Mouse (Mus musculus) stomach, embryonic 16.5 days (tissue): ENCODE measurements around the gene Zfp866. TPM values are rescaled to one million over a fixed set of nuclear protein-coding genes. Genes with fewer than 3 reads are reported as not detected.

Experiments
- ATAC-seq: fragments of 200-750 bp; cut with Nextera tagmentation; 2 replicates; pipeline ENCODE4 v1.8.0; 2017; ENCODE audit warnings: moderate number of reproducible peaks, moderate TSS enrichment; ENCODE audit not compliant: insufficient read depth, low FRiP score
- H3K27ac ChIP-seq: fragments of 300-500 bp; sonication (generic); 2 replicates; pipeline ENCODE4 v1.5.1; 2014; ENCODE audit warnings: low read length
- H3K27me3 ChIP-seq: fragments of 300-500 bp; sonication (generic); 2 replicates; pipeline ENCODE4 v1.6.1; 2014; ENCODE audit warnings: low read length, control low read depth, mixed read lengths; ENCODE audit not compliant: control insufficient read depth, insufficient read depth
- H3K36me3 ChIP-seq: fragments of 300-500 bp; sonication (generic); 2 replicates; pipeline ENCODE4 v1.6.1; 2014; ENCODE audit warnings: low read length; ENCODE audit not compliant: control insufficient read depth, insufficient read depth
- H3K4me1 ChIP-seq: fragments of 300-500 bp; sonication (generic); 2 replicates; pipeline ENCODE4 v1.6.1; 2014; ENCODE audit warnings: low read length, control low read depth, mixed read lengths; ENCODE audit not compliant: control insufficient read depth, insufficient read depth
- H3K4me2 ChIP-seq: fragments of 300-500 bp; sonication (generic); 2 replicates; pipeline ENCODE4 v1.6.1; 2014; ENCODE audit warnings: low read depth, low read length, mixed read lengths
- H3K4me3 ChIP-seq: fragments of 300-500 bp; sonication (generic); replicated peaks from 2 replicates; pipeline ENCODE4 v1.5.1; 2014; ENCODE audit warnings: mild to moderate bottlenecking, low read length
- H3K9ac ChIP-seq: fragments of 300-500 bp; sonication (generic); 2 replicates; pipeline ENCODE4 v1.6.1; 2014; ENCODE audit warnings: low read length
- H3K9me3 ChIP-seq: fragments of 300-500 bp; sonication (generic); replicated peaks from 2 replicates; pipeline ENCODE4 v1.6.1; 2016; ENCODE audit warnings: low read length, control low read depth; ENCODE audit not compliant: control insufficient read depth
- WGBS: fragments of 180-500 bp; shearing (Covaris S2); extraction: QIAGEN DNeasy Blood & Tissue Kit; methylation state at CpG from one replicate; pipeline ENCODE4 v1.1.7; 2014; 5-methylcytosine and 5-hydroxymethylcytosine counted together
- polyA plus RNA-seq: library from polyadenylated mRNA; unstranded; fragments of >200 nt; fragmentation: Nextera tagmentation; extraction: Ambion mirVana; gene quantifications from 2 replicates; pipeline ENCODE4 v1.2.1, GENCODE M21; 2015

Zfp866 gene
- polyA plus RNA-seq, 1 experiment from 2014 or later: 25.8 TPM

GRCm38 (mm10) chr8:69716403-69717231 is 74.4 kb downstream of the Zfp866 start:
- no peaks in the 10 kb centered on the region for H3K36me3 ChIP-seq
- H3K27ac ChIP-seq: peak overlapping the region; percentile 100
- H3K4me1 ChIP-seq: peaks cover 14% of the 10 kb centered on the region
- H3K4me3 ChIP-seq: peak overlapping the region; percentile 96
- WGBS: under 1% methylated on average over 52 of the region's 52 CpGs
- no peaks in the 10 kb centered on the region for H3K27me3 ChIP-seq
- H3K9me3 ChIP-seq: no peaks in the 10 kb centered on the region
- peak; percentile 99 for ATAC-seq
- peak overlapping the region; percentile 58 for H3K4me2 ChIP-seq
- peak overlapping the region; percentile 100 for H3K9ac ChIP-seq

- H3K27me3 ChIP-seq: no peaks in the 10 kb centered on the region
- no peaks in the 10 kb centered on the region for H3K9me3 ChIP-seq
- no peaks in the 10 kb centered on the region for H3K36me3 ChIP-seq
- H3K9ac ChIP-seq: peak overlapping the region; percentile 54
- peak overlapping the region; percentile 33 for H3K4me3 ChIP-seq
- no peak overlapping the region for H3K27ac ChIP-seq
- no peak for ATAC-seq
- peak overlapping the region; percentile 54 for H3K4me2 ChIP-seq
- 74% methylated on average over 6 of the region's 6 CpGs for WGBS
- H3K4me1 ChIP-seq: peaks cover 14% of the 10 kb centered on the region
Observed at GRCm38 (mm10) chr8:69715366-69715765, 75.6 kb downstream of the Zfp866 start.

DNA sequence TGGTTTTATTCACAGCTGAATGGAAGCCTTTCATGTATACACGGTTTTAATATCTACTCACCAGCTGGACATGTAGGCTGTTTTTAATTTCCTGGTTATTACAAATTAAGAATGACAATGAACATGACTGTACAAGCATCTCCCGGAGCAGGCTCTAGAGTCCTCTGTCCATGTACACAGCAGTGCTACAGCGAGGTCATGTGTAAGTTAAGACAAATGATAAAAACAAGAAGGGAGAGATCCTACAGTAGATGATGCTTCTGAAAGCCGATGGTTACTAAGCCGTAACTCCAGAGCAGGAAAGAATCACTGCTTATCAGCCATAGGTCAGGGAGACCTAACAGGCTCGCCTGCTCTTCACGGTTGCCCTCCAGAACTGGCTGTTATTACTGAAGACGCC is 77.5 kb downstream of the Zfp866 start:
- Histone ChIP-seq H3K4me2 (no peak overlapping the region), H3K36me3 (peaks cover 14% of the 10 kb centered on the region)
- 81% methylated on average over 8 of the region's 8 CpGs for WGBS

More for the DNA sequence above, 77.5 kb downstream of the Zfp866 start:
- H3K27me3 ChIP-seq: no peaks in the 10 kb centered on the region
- H3K9ac ChIP-seq: no peak overlapping the region
- H3K4me1 ChIP-seq: peaks cover 14% of the 10 kb centered on the region
- no peaks in the 10 kb centered on the region for H3K9me3 ChIP-seq
- H3K4me3 ChIP-seq: no peak overlapping the region
- no peak for ATAC-seq
- H3K27ac ChIP-seq: no peak overlapping the region

Other genes with a start within 250 kb of the Zfp866 start
- gene Zfp868, start 165.6 kb downstream of the Zfp866 start, polyA plus RNA-seq: 19.9 and 20.8 TPM in 2 replicates
- 1.9 TPM in 2 replicates for gene Zfp964, start 136.7 kb downstream of the Zfp866 start, polyA plus RNA-seq
- 22.8 and 28.9 TPM in 2 replicates for gene Zfp869, start 80.5 kb downstream of the Zfp866 start, polyA plus RNA-seq
- 5.3 and 5.4 TPM in 2 replicates for gene Zfp963, start 41.2 kb downstream of the Zfp866 start, polyA plus RNA-seq
- gene Gm20422, start 16.3 kb downstream of the Zfp866 start, polyA plus RNA-seq: 0.55 TPM in 1 of 2 replicates, not detected in the other
- gene Atp13a1, start within 50 bp of the Zfp866 start, polyA plus RNA-seq: 45.6 and 46.6 TPM in 2 replicates
- 10.0 and 11.0 TPM in 2 replicates for gene Gmip, start 17.5 kb upstream of the Zfp866 start, polyA plus RNA-seq
- 0.22 and 0.35 TPM in 2 replicates for gene Lpar2, start 31.3 kb upstream of the Zfp866 start, polyA plus RNA-seq
- 3.1 and 4.6 TPM in 2 replicates for gene Pbx4, start 41.3 kb upstream of the Zfp866 start, polyA plus RNA-seq
- gene Cilp2, start 96.5 kb upstream of the Zfp866 start, polyA plus RNA-seq: 0.37 and 0.59 TPM in 2 replicates
- gene Tssk6, start 111.0 kb upstream of the Zfp866 start, polyA plus RNA-seq: 2.1 and 2.3 TPM in 2 replicates
- 170 and 193 TPM in 2 replicates for gene Ndufa13, start 111.4 kb upstream of the Zfp866 start, polyA plus RNA-seq
- 3.0 and 3.2 TPM in 2 replicates for gene Yjefn3, start 111.5 kb upstream of the Zfp866 start, polyA plus RNA-seq
- gene Gatad2a, start 205.2 kb upstream of the Zfp866 start, polyA plus RNA-seq: 29.7 and 32.3 TPM in 2 replicates